Mouse (Mus musculus) brain, embryonic 14.5 days (tissue): ENCODE measurements around the gene Tnk2. TPM values are rescaled to one million over a fixed set of nuclear protein-coding genes. Genes with fewer than 3 reads are reported as not detected.

Experiments used
- DNase-seq: peaks from one replicate; pipeline ENCODE4 v3.0.0-alpha.2; 2011; ENCODE audit warnings: low read depth
- CTCF ChIP-seq: fragments of 200-500 bp; IDR thresholded peaks from 2 replicates; pipeline ENCODE4 v1.5.1; 2012; ENCODE audit warnings: inconsistent platforms, mild to moderate bottlenecking, moderate library complexity, borderline replicate concordance; ENCODE audit not compliant: insufficient read depth, insufficient read length; ENCODE audit errors: extremely low read depth
- POLR2A ChIP-seq: fragments of 200-500 bp; IDR thresholded peaks from 2 replicates; pipeline ENCODE4 v1.6.1; 2012; ENCODE audit warnings: mild to moderate bottlenecking, inconsistent platforms, borderline replicate concordance; ENCODE audit not compliant: poor library complexity, insufficient read depth, insufficient read length, severe bottlenecking; ENCODE audit errors: extremely low read depth
- polyA plus RNA-seq: library from polyadenylated mRNA; depleted of rRNA; stranded (reverse); fragments of >200 nt; gene quantifications from 2 replicates; pipeline ENCODE4 v1.2.3, GENCODE M21; 2012

Gene Tnk2
- polyA plus RNA-seq, 1 experiment, result 127 TPM

DNA sequence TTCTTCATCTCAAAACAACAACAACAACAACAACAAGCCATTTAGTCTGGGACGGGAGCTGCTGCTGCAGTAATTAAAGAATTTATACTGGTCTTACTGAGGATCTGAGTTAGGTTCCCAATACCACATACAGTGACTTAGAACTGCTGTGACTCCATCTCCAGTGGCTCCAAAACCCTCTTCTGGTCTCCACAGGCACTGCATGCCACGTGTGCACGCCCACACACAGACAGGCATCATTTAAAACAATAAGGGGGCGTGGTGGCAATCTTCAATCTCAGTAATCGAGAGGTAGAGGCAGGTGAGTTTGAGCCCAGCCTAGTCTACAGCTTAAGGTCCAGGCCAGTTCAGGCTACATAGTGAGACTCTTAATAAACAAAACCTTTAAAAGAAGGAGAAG lies 43.5 kb downstream of the Tnk2 start:
- DNase-seq, result no peak
- TF ChIP-seq POLR2A (no peak), CTCF (no peak)

- no peak for DNase-seq
These were observed 45.1 kb downstream of the Tnk2 start for GRCm38 (mm10) chr16:32688770-32689169.

DNA sequence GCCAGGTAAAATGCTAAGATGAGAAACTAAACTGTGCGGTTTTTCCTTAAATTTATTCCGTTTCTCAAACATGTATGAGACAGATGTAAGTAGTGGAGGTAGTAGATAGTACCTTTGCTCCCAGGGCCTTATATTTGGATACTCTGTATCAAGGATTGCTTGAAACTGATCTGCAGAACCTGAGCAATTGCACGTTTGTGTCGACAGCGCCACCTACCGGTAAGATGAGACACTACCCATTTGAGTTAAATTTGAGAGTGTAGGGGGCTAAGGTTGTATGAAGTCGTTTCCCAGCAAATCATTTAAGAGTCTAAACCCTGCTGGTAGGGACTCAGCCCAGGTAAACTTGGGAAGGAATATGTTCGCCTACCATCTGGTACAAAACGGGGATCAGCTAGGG lies 45.8 kb downstream of the Tnk2 start:
- peak; percentile 85; the same call in 1 of the 2 replicates for TF ChIP-seq CTCF
- no peak for TF ChIP-seq POLR2A

More at GRCm38 (mm10) chr16:32688770-32689169, 45.1 kb downstream of the Tnk2 start:
- TF ChIP-seq POLR2A (no peak), CTCF (no peak)

DNA sequence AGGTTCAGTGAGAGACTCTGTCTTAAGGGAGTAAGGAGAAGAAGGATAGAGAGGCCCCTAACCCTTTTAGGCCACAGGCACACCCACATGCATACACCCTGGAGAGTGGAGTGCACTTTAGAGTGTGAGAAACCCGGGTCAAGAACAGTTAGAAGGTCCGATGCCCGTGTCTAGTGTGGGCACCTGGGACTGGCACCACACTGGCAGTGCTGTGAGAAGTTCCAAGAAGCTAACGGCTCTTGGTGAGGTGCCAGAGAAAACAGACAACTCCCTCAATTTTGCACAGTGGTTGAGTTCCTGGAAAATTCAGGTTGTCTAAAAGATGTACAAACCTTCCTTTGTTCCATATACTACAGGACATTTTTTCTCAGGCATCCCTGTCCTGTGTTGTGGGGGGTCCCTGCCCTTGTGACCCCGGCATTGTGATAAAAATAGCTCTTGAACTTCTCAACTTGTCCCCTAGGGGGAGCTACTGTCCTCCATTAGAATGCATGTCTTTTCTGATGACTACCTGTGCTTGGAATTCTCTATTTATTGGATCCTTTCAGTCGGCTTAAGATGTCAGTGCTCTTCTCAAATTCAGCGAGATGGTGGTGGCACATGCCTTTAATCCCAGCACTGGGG lies 53.3 kb downstream of the Tnk2 start:
- TF ChIP-seq CTCF, result peak; percentile 48; the same call in 1 of the 2 replicates
- TF ChIP-seq POLR2A, result no peak
- peak; percentile 23 for DNase-seq

More for the DNA sequence above, 45.8 kb downstream of the Tnk2 start:
- peak; percentile 86 for DNase-seq

DNA sequence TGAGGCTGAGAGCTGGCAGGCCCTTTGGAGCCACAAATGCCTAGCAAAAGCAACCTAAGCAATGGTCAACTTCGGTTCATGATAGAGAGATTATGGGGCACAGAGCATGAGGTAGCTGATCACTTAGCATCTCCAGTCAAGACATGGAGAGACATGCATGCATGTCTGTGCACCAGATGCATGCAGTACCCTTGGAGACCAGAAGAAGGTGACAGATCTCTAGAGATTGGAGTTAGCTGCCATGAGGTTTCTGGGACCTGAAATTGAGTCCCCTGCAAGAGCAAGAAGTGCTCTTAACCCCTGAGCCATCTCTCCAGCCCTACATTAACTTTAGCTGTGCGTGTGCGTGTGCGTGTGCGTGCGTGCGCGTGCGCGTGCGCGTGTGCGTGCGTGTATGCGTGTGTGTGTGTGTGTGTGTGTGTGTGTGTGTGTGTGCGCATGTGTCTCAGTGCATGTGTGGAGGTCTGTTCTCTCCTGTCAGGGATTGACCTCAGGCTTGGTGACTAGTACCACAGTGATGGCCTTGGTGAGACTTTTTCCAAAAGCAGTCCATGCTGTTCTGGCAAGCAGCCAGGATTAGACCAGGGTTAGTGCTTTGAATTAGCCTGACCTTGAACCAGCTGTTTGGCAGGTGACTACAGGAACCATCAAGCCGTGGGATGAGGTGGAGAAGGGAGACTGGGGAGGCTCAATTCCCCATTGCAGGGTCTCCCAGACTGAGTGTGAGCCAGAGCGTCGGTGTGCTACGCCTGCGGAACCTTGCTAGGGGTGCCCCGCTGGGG lies 54.2 kb downstream of the Tnk2 start:
- DNase-seq, result no peak
- TF ChIP-seq POLR2A (no peak), CTCF (peak; percentile 2; the same call in 1 of the 2 replicates)

- TF ChIP-seq POLR2A (no peak), CTCF (no peak)
- no peak for DNase-seq
These were observed 54.9 kb downstream of the Tnk2 start for GRCm38 (mm10) chr16:32698550-32698949.

DNA sequence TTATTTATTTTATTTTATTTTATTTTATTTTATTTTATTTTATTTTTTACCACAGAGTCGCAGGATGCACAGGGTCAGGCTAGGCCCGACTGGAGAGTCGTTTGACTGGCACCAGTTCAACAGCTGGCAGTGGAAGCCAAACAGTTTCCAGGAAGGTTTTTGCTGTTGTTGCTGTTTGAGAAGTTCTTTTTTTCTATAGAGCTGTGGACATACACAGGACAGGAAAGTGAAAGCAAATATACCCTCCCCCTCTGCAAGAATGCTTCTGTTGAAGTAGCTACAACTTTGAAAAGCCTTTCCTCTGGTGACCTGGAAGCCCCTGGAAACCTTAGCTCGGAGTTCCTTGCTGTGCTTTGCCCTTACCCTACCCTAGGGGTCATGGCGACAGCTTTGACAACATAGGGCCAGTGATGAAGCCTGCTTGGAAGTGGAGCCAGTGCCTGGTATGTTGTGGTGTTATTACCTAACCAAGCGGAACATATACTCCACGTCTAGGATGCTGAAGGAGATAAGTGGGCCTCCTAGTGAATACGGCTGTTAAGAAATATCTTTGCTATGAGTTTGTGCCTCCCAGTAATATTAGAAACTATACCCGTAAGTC lies 59.7 kb downstream of the Tnk2 start:
- DNase-seq, result no peak
- TF ChIP-seq POLR2A (no peak), CTCF (no peak)

GRCm38 (mm10) chr16:32705606-32706005 lies 61.9 kb downstream of the Tnk2 start:
- DNase-seq, result no peak
- TF ChIP-seq POLR2A, result no peak
- TF ChIP-seq CTCF, result peak; percentile 20; the same call in 1 of the 2 replicates

- no peak for DNase-seq
- no peak for TF ChIP-seq POLR2A
- no peak for TF ChIP-seq CTCF
These were observed 63.6 kb downstream of the Tnk2 start for GRCm38 (mm10) chr16:32707111-32707823.

- no peak for DNase-seq
- TF ChIP-seq POLR2A (no peak), CTCF (no peak)
These were observed 64.3 kb downstream of the Tnk2 start for GRCm38 (mm10) chr16:32707824-32708456.

DNA sequence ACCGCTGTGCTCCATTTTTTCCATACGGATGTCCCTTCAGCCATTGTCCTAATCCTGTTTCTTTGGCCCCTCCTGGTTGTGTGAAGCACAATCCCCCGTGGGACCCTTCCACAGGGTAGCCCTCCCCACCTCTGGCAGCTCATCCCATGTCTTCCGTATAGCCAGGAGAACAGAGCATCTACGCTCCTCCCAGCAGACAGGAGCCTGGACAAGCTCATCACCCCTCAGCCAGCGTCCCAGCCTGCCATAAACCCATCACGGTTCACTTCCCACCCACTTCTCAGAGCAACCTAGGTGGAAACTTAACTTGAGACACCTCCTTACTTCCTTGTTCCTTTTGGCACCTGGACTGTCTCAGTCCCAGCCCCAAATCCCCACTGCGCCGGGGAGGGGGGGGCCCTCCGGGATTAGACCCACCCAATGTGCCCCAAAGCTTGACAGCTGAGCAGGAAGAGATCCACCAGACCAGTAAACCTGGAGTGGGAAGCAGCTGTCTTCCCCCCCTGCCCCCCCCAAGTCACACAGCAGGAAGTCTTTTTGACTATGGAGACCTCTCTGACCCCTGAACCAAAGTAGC lies 64.9 kb downstream of the Tnk2 start:
- DNase-seq, result no peak
- TF ChIP-seq POLR2A, result no peak
- no peak for TF ChIP-seq CTCF

DNA sequence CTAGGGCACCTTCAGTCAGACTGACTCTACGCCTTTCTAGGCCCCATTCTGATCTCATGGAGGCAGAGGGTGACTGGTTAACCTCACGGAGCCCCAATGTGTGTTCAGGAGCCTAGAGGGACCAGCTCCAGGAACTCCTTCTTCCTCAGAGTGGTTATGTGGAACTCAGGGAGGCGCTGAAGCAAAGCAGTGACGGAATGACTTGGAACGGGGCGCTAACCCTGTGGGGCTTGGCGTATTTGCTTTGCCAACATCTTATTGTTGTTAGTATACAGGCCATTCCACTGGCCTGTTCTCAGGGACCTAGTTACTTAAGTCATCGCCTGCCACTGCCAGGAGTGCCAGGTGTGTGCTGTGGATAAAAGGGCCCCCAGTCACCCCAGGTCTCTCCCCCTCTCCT lies 65.4 kb downstream of the Tnk2 start:
- no peak for DNase-seq
- TF ChIP-seq POLR2A (no peak), CTCF (no peak)
